Mouse (Mus musculus) limb, embryonic 11.5 days (tissue): ENCODE measurements around the gene Olfr1094. TPM values are rescaled to one million over a fixed set of nuclear protein-coding genes. Genes with fewer than 3 reads are reported as not detected.

ENCODE experiments used
- ATAC-seq: fragments of 200-750 bp; cut with Nextera tagmentation; 2 replicates; pipeline ENCODE4 v1.8.0; 2017; ENCODE audit warnings: low read depth; ENCODE audit not compliant: insufficient number of reproducible peaks, low FRiP score, low TSS enrichment
- DNase-seq: peaks from one replicate; pipeline ENCODE4 v3.0.0-alpha.2; 2015; ENCODE audit warnings: low spot score
- H3K27ac ChIP-seq: fragments of 300-500 bp; sonication (generic); replicated peaks from 2 replicates; pipeline ENCODE4 v1.5.1; 2014; ENCODE audit warnings: low read depth, mild to moderate bottlenecking, low read length
- H3K27me3 ChIP-seq: fragments of 300-500 bp; sonication (generic); 2 replicates; pipeline ENCODE4 v1.6.1; 2014; ENCODE audit warnings: mild to moderate bottlenecking, low read length, mixed read lengths; ENCODE audit not compliant: control insufficient read depth, insufficient read depth
- H3K36me3 ChIP-seq: fragments of 300-500 bp; sonication (generic); 2 replicates; pipeline ENCODE4 v1.6.1; 2014; ENCODE audit warnings: mild to moderate bottlenecking, low read length, moderate library complexity, mixed read lengths; ENCODE audit not compliant: control insufficient read depth, insufficient read depth
- H3K4me1 ChIP-seq: fragments of 300-500 bp; sonication (generic); 2 replicates; pipeline ENCODE4 v1.6.1; 2014; ENCODE audit warnings: low read length, mixed read lengths; ENCODE audit not compliant: control insufficient read depth, insufficient read depth
- H3K4me2 ChIP-seq: fragments of 300-500 bp; sonication (generic); 2 replicates; pipeline ENCODE4 v1.6.1; 2014; ENCODE audit warnings: low read depth, mild to moderate bottlenecking, moderate library complexity; ENCODE audit not compliant: severe bottlenecking
- H3K4me3 ChIP-seq: fragments of 300-500 bp; sonication (generic); 2 replicates; pipeline ENCODE4 v1.5.1; 2014; ENCODE audit warnings: low read depth, low read length
- H3K9ac ChIP-seq: fragments of 300-500 bp; sonication (generic); 2 replicates; pipeline ENCODE4 v1.6.1; 2014; ENCODE audit warnings: mild to moderate bottlenecking, low read length
- H3K9me3 ChIP-seq: fragments of 300-500 bp; sonication (generic); 2 replicates; pipeline ENCODE4 v1.6.1; 2016; ENCODE audit warnings: low read length; ENCODE audit not compliant: control insufficient read depth
- WGBS: fragments of 180-500 bp; shearing (Covaris S2); extraction: QIAGEN DNeasy Blood & Tissue Kit; methylation state at CpG from one replicate; pipeline ENCODE4 v1.1.7; 2014; 5-methylcytosine and 5-hydroxymethylcytosine counted together
- polyA plus RNA-seq: library from polyadenylated mRNA; unstranded; fragments of >200 nt; fragmentation: Nextera tagmentation; extraction: Ambion mirVana; gene quantifications from 2 replicates; pipeline ENCODE4 v1.2.1, GENCODE M21; 2014

Olfr1094 gene
- polyA plus RNA-seq, result not detected in 2 replicates

DNA sequence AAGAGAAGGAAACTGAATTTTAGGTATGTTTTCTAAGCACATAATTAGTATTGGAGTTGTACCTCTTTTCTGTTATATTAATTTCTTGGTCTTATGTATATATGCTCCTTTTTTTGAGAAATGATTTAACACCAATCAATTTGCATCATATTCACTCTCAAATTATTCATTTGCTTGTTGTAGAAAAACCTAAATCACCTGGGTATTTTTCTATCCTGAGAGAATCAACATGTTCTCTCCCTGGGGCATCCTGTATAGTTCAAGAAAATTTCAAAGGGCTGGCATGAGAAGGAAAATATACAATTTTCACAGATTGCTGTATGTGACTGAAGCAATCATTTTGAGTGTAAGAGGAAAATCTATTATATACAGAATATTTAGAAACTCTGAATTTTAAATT lies at the start of gene Olfr1094:
Gene Olfr1094, plus strand, starts transcription at position 301 of the 400 bp plus-strand sequence.
- no peaks in the 10 kb centered on the region for H3K4me1 ChIP-seq
- no peaks in the 10 kb centered on the region for H3K27me3 ChIP-seq
- DNase-seq (no peak), ATAC-seq (no peak)
- no peaks in the 10 kb centered on the region for H3K36me3 ChIP-seq
- H3K4me3 ChIP-seq, result no peak within 1 kb of the TSS
- no peak within 1 kb of the TSS for H3K4me2 ChIP-seq
- no peak within 1 kb of the TSS for H3K27ac ChIP-seq
- no peaks in the 10 kb centered on the region for H3K9me3 ChIP-seq
- H3K9ac ChIP-seq, result no peak within 1 kb of the TSS

DNA sequence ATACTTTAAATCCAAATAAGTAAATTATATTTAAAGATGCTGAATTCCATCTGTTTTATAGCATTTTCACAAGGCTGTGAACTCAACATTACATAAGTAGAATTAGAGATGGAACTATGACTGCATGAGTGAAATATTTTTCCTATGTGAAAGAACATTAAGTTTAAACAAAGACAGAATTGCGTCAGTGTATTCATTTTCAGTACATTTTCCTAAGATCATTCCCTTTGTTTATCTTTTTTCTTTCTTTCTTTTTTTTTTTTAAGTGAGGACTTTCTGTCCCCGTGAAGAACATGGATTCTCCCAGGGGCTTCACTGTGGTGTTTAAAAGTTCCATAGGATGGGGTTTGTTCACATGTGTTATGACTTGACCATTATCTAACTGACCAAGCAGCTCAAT lies 42.3 kb upstream of the Olfr1094 start, which contains the start of gene Olfr1093:
Gene Olfr1093, plus strand, starts transcription at position 301 of the 400 bp plus-strand sequence.
- Histone ChIP-seq H3K4me2 (no peak within 1 kb of the TSS), H3K27ac (no peak within 1 kb of the TSS), H3K9me3 (no peaks in the 10 kb centered on the region), H3K4me1 (no peaks in the 10 kb centered on the region), H3K9ac (no peak within 1 kb of the TSS), H3K27me3 (no peaks in the 10 kb centered on the region), H3K4me3 (no peak within 1 kb of the TSS), H3K36me3 (no peaks in the 10 kb centered on the region)
- no peak for ATAC-seq
- 87% methylated on average over 2 of the region's 2 CpGs for WGBS
- no peak for DNase-seq

DNA sequence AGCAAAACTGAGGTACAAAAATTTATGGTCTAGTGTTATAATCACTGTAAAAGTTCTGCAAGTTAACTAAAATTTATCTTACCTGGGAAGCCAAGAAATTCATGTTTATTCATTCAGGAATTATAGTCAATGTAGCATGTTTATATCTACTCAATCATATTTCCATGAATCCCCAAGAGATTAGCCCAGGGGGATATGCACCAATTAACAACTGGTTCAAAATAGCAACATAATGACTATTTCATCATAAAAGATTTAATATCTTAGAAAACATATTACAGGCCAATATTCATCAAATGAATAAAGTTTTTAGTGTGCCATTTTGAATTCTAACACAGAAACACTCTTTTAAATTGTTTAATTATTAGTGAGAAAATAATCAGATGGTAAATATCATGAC lies 14.5 kb upstream of the Olfr1094 start, which contains the start of gene Olfr141:
Gene Olfr141, minus strand, starts transcription at position 101 of the 400 bp plus-strand sequence.
- no peak within 1 kb of the TSS for H3K4me2 ChIP-seq
- H3K4me3 ChIP-seq, result no peak within 1 kb of the TSS
- H3K27me3 ChIP-seq, result no peaks in the 10 kb centered on the region
- ATAC-seq, result no peak
- no peak within 1 kb of the TSS for H3K9ac ChIP-seq
- DNase-seq, result no peak
- no peaks in the 10 kb centered on the region for H3K4me1 ChIP-seq
- H3K27ac ChIP-seq, result no peak within 1 kb of the TSS
- H3K36me3 ChIP-seq, result no peaks in the 10 kb centered on the region
- no peaks in the 10 kb centered on the region for H3K9me3 ChIP-seq

GRCm38 (mm10) chr2:86851596-86851995 lies 27.1 kb downstream of the Olfr1094 start, which contains the start of gene Olfr1095:
TSS of gene Olfr1095 (minus strand) at chr2:86851696.
- H3K36me3 ChIP-seq, result no peaks in the 10 kb centered on the region

GRCm38 (mm10) chr2:86874702-86875101 lies 50.2 kb downstream of the Olfr1094 start, which contains the start of gene Gm13723:
TSS of gene Gm13723 (minus strand) at chr2:86874802.
- Histone ChIP-seq H3K4me1 (no peaks in the 10 kb centered on the region), H3K4me2 (no peak within 1 kb of the TSS), H3K36me3 (no peaks in the 10 kb centered on the region), H3K4me3 (no peak within 1 kb of the TSS), H3K27ac (no peak within 1 kb of the TSS), H3K9me3 (no peaks in the 10 kb centered on the region), H3K27me3 (no peaks in the 10 kb centered on the region), H3K9ac (no peak within 1 kb of the TSS)
- DNase-seq, result no peak
- WGBS, result 85% methylated on average over 1 of the region's 1 CpGs
- ATAC-seq, result no peak

More at GRCm38 (mm10) chr2:86851596-86851995, 27.1 kb downstream of the Olfr1094 start, which contains the start of gene Olfr1095:
- Histone ChIP-seq H3K9me3 (no peaks in the 10 kb centered on the region), H3K4me3 (no peak within 1 kb of the TSS), H3K27me3 (no peaks in the 10 kb centered on the region), H3K4me2 (no peak within 1 kb of the TSS), H3K9ac (no peak within 1 kb of the TSS), H3K4me1 (no peaks in the 10 kb centered on the region), H3K27ac (no peak within 1 kb of the TSS)
- DNase-seq (no peak), ATAC-seq (no peak)
- WGBS, result 85% methylated on average over 3 of the region's 3 CpGs

Other genes with a start within 250 kb of the Olfr1094 start
- gene Olfr1082, start 225.7 kb upstream of the Olfr1094 start, polyA plus RNA-seq, result not detected in 2 replicates
- not detected in 2 replicates for gene Olfr1084, start 184.9 kb upstream of the Olfr1094 start, polyA plus RNA-seq
- not detected in 2 replicates for gene Olfr1085, start 162.6 kb upstream of the Olfr1094 start, polyA plus RNA-seq
- not detected in 2 replicates for gene Olfr1086, start 144.6 kb upstream of the Olfr1094 start, polyA plus RNA-seq
- gene Olfr1087, start 126.3 kb upstream of the Olfr1094 start, polyA plus RNA-seq, result not detected in 2 replicates
- gene Olfr1089, start 91.0 kb upstream of the Olfr1094 start, polyA plus RNA-seq, result not detected in 2 replicates
- gene Olfr1090, start 65.7 kb upstream of the Olfr1094 start, polyA plus RNA-seq, result not detected in 2 replicates
- gene Olfr1093, start 42.2 kb upstream of the Olfr1094 start, polyA plus RNA-seq, result not detected in 2 replicates
- gene Olfr141, start 14.6 kb upstream of the Olfr1094 start, polyA plus RNA-seq, result not detected in 2 replicates
- not detected in 2 replicates for gene Olfr1095, start 27.0 kb downstream of the Olfr1094 start, polyA plus RNA-seq
- gene Gm13723, start 50.1 kb downstream of the Olfr1094 start, polyA plus RNA-seq, result not detected in 2 replicates
- gene Olfr1097, start 67.6 kb downstream of the Olfr1094 start, polyA plus RNA-seq, result not detected in 2 replicates
- gene Olfr1098, start 99.9 kb downstream of the Olfr1094 start, polyA plus RNA-seq, result not detected in 2 replicates
- gene Olfr1099, start 136.0 kb downstream of the Olfr1094 start, polyA plus RNA-seq, result not detected in 2 replicates
- gene Olfr1100, start 155.3 kb downstream of the Olfr1094 start, polyA plus RNA-seq, result not detected in 2 replicates
- not detected in 2 replicates for gene Olfr1101, start 166.6 kb downstream of the Olfr1094 start, polyA plus RNA-seq
- gene Olfr1102, start 173.7 kb downstream of the Olfr1094 start, polyA plus RNA-seq, result not detected in 2 replicates
- gene Olfr1104, start 202.4 kb downstream of the Olfr1094 start, polyA plus RNA-seq, result not detected in 2 replicates
- gene Olfr1105, start 211.9 kb downstream of the Olfr1094 start, polyA plus RNA-seq, result not detected in 2 replicates
- not detected in 2 replicates for gene Olfr1106, start 227.6 kb downstream of the Olfr1094 start, polyA plus RNA-seq